Mouse (Mus musculus): ENCODE data around the gene Selenoh.
"Not testable (repeated sequence)": the region's sequence is repeated elsewhere in the genome, so short reads cannot be mapped to it uniquely, and the experiment has no call there.

Selenoh gene

GRCm38 (mm10) chr2:84670569-84670933 lies at the start of gene Selenoh:
Selenoh (minus strand) TSS chr2:84670770.
- peak; percentile 61 to 75 for DNase-seq

GRCm38 (mm10) chr2:84717357-84717756 lies 46.8 kb upstream of the Selenoh start:
- no peak for DNase-seq

- DNase-seq, result no peak
These were observed 46.1 kb upstream of the Selenoh start for GRCm38 (mm10) chr2:84716423-84717355.

- DNase-seq, result peak; percentile 67 to 96
These were observed 45.2 kb upstream of the Selenoh start for GRCm38 (mm10) chr2:84715562-84716361.

DNA sequence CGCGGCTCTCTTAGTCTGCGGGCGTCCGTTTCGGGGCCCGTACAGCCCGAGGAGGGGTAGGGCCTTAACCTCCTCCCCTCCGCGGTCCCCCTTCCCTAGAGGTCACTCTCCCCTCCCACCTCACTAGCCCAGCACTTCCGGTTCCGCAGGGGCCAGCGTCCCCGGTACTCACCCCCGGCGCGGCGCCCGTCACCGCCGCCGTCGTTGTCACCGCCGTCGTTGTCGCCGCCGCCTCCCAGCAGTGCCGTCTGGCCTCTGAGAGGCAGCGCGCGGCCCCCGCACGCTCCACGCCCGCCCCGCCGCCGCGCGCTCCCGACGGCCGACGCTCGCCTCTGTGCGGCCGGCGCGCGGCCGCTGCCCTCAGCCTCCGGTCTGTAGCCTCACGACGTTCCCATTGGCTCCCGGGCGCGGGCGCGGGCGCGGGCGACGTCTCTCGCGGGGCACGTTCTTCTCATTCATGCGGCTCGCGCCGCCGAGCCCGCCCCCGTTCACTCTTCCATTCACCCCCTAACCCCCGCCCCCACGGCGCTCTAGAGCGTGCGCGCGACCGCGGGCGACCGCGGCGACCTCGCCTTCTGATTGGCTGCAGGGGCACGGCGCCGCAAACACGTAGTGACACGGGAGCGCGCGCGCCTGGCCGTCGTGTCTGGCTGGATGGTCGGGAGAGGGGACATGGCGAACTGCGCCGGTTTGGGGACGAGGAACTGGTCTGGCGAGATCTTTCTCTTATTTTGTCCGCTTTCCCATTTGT lies 44.4 kb upstream of the Selenoh start, which contains the start of gene Zdhhc5:
Zdhhc5 (minus strand) TSS at position 370 of the 751 bp plus-strand sequence.
- peak; percentile 98 for DNase-seq

- DNase-seq, result no peak
These were observed 43.8 kb upstream of the Selenoh start for GRCm38 (mm10) chr2:84714422-84714810.

DNA sequence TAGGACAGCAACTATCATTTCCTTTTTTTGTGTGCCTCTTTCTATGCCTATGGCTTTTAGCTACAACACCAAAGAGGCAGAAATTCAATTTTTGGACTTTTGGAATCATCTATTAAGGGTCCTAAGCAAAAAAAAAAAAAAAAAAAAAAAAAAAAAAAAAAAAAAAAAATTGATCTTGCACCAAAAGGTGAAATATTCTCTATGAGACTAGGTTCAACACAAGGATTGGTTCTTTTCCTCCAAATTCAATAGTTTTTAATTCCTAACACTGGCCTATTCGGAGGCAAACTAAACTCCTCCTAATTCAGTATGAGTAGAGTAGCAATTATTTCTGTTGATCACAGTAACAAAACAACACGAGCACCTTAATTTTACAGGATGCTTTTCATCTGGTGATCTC lies 41.3 kb upstream of the Selenoh start:
- no peak for DNase-seq

DNA sequence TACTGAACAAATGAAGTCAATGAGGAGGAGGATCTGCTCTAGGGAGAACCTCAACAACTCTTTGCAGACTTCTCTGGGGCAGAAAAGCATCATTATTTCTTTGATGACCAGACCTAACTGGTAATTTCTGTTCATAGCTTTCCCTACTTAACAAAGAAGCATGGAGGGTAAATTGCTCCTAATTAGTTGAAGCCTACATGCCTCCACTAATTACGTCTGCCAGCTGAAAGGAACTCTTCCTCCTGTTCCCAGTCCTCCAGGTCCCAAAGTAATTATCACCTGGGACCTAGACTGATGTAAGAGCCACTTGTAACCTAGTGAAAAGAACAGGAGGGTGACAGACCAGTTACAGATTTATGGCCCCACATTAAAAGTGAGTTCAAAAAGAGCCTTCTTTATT lies 37.0 kb upstream of the Selenoh start:
- no peak for DNase-seq

- no peak for DNase-seq
These were observed 34.7 kb upstream of the Selenoh start for GRCm38 (mm10) chr2:84705295-84705694.

- DNase-seq, result no peak
These were observed 33.8 kb upstream of the Selenoh start for GRCm38 (mm10) chr2:84704329-84704728.

GRCm38 (mm10) chr2:84703497-84703896 lies 32.9 kb upstream of the Selenoh start:
- DNase-seq, result no peak

DNA sequence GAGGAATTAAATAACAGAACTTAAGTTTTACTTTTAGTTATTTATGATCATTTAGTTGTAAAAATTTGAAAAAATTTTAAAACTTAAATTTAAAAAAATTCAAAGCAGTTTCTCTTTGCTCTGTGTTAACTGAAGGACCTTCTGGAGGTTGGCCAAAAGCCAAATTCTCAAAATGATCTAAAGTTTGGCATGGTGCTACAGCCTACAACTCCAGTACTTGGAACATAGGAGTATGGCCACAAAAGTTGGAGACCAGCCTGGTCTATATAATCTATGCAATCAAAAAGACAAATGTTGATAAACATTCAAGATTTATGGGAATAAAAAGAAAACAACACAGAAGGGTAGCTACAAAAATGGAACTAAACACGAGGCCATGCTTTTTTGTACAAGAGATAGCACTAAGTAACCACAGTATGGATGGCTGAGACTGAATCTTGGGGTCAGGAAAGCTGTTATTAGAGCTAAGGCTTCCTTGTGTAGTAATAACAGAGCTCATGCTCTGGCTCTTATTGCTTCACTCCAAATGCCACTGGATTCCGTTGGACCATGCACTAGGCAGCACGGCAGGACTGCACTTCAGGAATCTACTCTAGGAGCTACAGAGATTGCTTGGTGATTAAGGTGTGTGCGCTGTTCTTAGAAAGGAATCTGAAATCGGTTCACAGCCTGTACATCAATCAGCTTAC lies 24.6 kb upstream of the Selenoh start:
- DNase-seq, result no peak

DNA sequence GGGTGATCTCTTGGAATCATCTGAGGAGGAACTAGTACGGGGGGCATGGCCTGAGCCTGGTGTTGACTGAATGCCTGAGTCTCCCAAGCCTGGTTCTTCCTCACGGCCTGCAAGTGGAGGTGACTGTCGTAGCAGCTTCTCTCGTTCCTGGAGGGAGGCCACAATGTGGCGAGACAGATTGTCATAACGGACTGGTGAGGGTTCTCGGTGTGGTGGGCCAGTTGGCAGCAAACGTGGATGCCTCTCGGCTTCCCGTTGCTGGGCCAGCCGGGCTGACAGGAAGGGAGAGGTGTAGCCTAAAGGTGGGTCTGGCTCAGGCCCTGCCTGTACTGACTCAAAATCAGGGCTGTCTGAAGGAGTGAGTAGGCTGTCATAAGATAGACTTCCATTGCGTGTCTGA lies 19.5 kb upstream of the Selenoh start:
- DNase-seq, result no peak

DNA sequence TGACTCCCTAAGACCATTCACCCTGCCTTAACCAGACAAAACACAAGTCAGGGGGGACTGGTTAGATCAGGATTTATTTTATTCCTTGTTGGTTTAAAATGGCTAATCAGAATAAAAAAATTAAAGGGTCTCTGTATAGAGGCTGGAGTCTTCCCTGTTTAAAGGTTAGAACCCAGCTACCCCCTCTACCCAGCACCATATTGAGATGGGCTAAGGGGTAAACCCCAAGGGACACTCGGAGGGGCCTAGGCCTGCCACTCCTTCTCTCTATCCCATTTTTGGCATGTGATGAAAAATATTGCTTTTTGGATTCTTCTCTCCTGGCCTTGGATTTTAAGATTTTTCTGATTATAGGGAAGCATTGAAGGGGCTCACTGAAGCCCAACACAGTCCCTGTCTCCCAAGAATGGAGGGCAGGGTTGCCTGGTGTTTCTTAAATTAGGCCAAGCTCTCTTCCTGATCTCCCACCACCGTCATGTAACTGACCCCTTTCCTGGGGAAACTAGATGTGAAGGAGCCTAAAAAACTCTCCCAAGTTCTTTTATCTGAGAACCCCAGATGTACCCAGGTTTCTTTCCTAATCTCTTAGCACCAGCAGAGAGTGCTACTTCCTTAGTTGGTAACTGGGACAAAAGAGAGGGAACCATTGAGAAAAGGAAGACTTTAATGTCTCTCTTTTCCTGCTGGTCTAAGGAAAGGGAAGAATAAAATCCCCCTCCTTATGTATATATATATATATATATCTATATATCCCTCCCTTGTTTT lies 17.7 kb upstream of the Selenoh start:
- DNase-seq, result no peak

DNA sequence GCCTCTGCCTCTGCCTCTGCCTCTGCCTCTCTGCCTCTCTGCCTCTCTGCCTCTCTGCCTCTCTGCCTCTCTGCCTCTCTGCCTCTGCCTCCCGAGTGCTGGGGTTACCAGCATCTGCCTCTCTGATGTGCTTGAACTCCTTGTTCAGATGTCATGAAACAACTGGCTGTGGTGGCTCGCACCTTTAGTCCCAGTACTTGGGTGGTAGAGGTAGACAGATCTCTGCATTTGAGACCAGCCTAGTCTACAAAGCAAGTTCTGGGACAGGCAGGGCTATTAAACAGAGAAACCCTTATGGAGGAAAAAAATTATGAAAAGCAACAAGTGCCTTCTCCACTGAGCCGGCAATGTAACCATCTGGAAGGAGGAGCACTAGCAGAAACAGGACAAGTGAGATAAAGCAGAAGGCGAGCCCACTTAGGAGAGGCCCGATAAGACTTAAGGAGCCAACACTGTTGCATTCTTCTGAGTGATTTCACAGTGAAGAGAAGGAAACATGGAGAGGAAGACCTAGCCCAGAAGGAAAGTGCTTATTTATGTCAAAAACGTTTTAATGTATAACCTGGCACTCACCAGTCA lies 12.1 kb upstream of the Selenoh start:
- no peak for DNase-seq

DNA sequence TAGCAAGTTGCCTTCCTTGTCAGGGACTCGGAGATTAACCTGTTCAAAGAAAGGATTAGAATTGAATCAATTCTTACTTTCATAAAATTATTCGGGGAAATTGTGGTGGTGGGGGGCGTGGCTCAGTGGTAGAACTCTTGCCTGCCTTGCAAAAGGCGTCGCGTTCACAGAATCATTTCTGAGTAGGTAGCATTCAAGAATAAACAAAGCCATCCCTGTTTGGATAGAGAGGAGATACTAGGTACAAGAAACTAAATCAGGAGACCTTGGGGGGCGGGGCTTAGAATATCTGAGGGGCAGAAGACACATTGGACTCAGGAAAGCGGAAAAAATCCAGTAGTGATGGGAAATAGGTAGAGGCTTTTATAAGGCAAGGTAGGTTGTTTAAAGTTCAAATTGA lies 8.4 kb upstream of the Selenoh start, which contains the start of gene Tmx2:
Tmx2 (minus strand) TSS at position 125 of the 400 bp plus-strand sequence.
- DNase-seq, result no peak

GRCm38 (mm10) chr2:84677968-84678880 lies 7.7 kb upstream of the Selenoh start, which contains the start of the genes Gm28635 and Med19:
Gm28635 (minus strand) TSS chr2:84678041.
Med19 (plus strand) TSS chr2:84678402.
- peak; percentile 97 to 99 for DNase-seq

DNA sequence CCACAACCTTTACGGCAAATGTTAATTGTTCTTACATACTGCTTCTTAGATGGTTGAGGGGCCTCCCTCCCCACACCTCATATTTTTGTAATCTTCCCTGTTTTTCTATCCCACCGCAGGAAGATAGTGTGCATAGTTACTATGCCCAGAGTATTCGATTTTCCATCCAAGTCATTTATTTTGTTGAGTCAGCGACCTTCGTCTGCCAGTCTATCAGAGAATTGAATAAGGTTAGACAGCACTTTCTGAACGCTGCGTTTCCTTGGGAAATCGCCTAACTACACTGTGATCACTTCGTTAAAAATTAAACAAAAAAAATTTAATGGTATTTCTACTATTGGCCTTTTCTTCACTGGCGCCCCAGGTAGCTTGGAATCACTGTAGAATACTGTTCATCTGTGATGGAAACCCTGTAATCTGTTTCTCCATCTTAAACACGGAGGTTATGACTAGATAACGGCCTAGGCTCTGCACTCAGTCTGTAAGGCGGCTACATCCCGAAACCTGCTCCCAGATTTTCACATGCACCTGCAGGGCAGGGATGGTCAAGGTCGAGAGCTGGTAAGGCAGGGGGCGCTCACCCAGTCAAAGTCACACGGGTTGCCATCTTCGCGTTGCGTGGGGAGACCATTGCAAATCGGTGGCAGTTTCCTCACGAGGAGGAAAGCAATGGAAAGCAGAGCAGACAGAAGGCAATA lies 6.8 kb upstream of the Selenoh start:
- DNase-seq, result no peak

DNA sequence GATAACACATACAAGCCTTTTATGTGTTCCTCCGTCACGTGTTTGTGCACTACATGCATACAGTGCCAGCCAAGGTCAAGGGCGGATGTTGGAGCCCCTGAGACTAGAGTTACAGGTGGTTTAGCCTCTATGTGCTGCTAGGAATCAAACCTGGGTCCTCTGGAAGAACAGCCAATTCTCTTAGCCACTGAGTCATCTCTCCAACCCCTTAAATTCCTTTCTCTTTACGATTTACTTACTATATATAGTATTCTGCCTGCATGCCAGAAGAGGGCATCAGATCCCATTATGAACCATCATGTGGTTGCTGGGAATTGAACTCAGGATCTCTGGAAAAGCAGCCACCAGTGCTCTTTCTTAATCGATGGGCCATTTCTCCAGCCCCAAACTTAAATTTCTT lies 965 bp upstream of the Selenoh start:
- not testable (repeated sequence) for DNase-seq
